Mouse (Mus musculus) yolk sac, embryonic 10.5 days (tissue): Measurements from ENCODE around the gene Vsnl1.
A peak's percentile ranks its signal among the peaks of the same experiment; 100 is the strongest.

ENCODE experiments used
- DNase-seq: peaks from one replicate; pipeline ENCODE4 v3.0.0-alpha.2; 2017; ENCODE audit warnings: low spot score

Vsnl1 gene

DNA sequence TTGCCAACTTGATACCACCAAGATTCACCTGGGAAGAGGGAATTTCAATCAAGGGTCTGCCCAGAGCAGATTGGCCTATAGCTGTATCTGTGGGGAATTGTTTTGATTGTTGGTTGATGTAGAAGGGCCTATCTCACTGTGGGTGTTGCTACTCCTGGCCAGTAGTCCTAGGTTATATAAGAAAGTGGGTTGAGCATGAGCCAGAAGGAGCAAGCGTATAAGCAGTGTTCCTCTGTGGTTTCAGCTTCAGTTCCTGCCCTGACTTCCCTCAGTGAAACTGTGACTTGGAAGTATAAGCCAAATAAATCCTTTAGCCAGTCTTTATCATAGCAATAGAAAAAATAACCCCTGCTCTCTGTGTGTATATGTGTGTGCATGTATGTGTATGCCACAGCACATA is 51.7 kb downstream of the Vsnl1 start:
- no peak for DNase-seq

DNA sequence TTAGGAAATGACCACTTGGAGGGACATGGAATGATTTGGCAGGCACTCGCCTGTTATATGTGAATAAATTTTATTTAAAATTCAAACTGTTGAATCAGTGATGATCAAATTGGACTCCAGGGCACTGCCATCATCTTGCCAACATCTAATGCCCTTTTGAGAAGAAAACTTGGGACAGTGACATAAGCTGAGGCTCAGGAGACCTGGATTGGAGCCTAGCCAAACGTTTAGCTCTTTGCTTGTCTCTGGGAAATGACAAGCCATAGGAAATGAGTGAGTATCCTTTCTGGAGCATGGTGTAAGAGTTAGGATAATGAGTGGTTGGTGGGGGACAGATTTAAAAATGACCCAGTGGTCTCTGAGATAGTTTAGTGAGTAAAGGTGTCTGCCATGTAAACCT is 57.0 kb downstream of the Vsnl1 start:
- no peak for DNase-seq

DNA sequence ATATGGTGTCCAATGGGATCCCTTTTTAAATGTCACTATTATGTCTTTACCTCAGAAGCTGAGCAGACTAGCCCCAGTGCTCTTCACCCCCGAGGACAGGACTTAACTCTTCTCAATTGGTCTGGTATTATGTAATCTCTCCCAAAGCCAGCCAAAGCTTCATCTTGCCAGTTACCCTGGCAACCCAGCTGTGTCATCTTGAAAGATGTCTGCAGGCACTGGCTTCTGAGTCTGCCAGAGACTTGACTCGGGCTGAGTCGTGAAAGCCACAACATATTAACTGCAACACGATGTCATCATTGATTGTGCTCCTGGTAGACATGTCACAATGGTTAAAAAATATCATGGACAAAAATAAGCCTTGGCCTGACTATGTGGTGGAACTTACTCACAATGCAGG is 66.4 kb downstream of the Vsnl1 start:
- DNase-seq, result no peak

DNA sequence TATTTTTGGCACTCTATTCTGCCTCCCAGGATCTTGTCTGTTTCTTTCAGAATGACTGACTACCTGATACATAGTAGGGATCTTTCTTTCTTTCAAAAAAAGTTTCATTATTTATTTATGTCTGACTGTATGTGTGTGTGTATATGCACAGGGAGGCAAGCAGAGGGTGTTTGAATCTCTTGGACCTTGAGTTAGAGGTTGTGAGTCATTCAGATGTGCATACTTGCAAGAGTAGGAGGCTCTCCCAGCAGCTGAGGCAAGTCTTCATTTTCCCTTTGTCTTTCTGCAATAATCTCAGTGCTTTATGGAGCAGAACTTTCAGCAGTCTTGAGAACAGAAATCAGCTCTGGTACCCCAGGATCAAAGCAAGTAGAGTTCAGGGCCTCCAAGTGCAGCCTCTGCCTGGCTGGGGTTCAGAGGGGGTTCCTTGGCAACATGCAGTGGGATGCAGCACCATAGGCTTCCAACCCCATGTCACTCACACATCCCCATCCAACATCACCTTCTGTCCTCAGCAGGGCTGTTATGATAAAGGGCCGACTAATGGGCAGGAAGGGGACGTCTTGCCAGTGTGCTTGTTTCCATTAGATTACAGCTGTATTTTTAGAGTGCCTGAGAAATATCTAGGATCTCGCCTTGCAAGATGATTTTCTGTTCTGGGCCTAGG is 69.2 kb downstream of the Vsnl1 start:
- no peak for DNase-seq

DNA sequence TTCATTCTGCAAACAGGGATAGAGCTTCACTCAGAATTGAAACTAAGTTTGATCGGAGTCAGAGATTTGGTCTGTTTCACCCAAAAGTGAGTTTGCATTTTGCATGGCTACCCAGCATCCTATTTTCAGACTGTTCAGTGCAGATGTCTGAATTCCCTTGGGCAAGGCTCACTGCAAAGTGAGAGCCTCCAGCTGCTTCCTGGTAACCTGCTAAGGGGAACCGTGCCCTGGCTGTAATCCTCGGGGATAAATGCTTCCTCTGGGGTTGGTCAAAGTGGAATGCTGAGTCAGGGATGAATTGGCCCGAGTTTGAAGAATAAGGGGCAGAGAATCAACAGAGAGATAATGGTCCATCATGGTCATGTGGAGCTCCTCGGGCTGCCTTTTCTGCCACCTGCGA is 71.5 kb downstream of the Vsnl1 start:
- DNase-seq, result no peak

- no peak for DNase-seq
These were observed 74.0 kb downstream of the Vsnl1 start for GRCm38 (mm10) chr12:11362435-11362834.

DNA sequence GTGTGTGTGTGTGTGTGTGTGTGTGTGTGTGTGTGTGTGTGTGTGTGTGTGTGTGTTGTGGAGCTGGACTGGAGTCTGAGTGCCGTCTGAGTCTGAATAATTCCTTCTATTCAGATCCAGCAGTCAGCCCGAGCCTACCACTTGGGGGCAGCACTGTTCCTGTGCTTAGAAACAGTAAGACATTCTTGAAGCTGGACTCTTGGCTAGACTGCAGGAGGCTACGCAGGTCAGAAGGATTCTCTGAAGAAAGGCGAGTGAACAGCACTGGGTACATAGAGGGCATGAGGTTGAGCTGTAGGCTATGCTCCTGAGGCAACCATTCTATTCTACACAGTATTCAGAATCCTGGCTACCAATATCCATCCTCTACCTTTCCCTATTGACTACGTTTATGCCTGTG is 85.5 kb downstream of the Vsnl1 start:
- DNase-seq, result peak; percentile 22

- DNase-seq, result no peak
These were observed 86.5 kb downstream of the Vsnl1 start for GRCm38 (mm10) chr12:11349870-11350269.

DNA sequence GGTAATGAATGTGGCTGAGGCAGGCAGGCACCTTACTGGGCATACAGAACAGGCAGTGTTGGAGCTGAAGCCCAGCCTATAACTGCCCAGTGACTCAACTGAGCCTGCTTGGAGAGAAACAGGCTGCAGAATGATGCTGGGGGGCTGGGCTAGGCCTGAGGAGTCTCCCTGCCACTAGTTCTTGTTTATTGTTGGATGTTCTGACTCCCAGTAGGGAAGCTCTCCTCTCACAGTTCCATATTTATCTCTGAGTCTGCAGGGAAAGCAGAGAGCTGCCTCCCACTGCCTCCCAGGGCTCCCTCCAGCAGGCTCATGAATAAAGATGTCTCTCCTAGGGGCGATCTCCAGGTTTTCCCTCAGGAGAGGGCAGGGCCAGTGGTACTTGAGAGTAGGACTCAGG is 88.0 kb downstream of the Vsnl1 start:
- no peak for DNase-seq

DNA sequence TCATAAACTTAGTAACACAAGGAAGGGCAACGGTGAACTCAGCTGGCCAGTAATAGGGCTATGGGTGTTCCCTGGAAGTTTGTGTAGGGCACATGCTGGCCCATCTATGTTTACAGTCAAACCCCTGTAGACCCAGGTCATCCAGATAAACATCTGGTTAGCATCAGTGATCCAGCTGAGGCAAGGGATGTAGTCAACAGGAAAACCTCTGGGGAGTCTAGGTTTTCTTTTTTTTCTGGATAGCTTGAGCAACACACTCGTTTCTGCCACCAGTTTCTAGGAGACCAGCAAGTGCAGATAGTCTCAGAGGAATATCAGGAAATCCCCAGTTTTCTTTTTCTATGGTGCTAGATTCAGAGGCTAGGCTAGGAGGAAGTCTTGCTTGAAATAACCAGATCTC is 90.5 kb downstream of the Vsnl1 start:
- no peak for DNase-seq

DNA sequence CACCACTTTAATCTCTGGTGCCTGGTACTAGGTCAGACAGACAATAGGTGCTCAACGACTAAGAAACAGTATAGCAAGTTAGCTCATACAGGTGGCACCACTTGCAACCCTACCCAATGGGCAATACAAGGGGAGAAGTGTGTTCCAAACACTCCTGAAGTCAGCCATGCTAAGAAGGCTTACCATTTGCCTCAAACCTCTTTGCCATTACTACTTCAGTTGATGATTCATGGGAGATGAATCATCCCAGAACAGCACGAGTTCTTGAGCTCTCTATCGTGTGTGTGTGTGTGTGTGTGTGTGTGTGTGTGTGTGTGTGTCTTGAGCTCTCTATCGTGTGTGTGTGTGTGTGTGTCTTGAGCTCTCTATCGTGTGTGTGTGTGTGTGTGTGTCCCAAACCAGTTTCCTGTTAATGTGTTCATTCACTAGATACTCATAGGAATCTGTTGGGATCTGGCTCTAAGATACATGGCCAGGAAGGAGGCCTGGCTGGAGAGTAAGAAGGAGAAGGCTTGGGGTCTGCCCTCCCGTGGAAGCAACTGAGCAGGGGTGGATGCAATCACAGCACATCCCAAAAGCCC is 94.3 kb downstream of the Vsnl1 start:
- DNase-seq, result no peak

- no peak for DNase-seq
These were observed 98.2 kb downstream of the Vsnl1 start for GRCm38 (mm10) chr12:11338251-11338650.

GRCm38 (mm10) chr12:11336845-11337244 is 99.6 kb downstream of the Vsnl1 start:
- DNase-seq, result no peak

GRCm38 (mm10) chr12:11326483-11326882 is 109.9 kb downstream of the Vsnl1 start:
- DNase-seq, result no peak

- DNase-seq, result no peak
These were observed 111.9 kb downstream of the Vsnl1 start for GRCm38 (mm10) chr12:11324480-11324879.

DNA sequence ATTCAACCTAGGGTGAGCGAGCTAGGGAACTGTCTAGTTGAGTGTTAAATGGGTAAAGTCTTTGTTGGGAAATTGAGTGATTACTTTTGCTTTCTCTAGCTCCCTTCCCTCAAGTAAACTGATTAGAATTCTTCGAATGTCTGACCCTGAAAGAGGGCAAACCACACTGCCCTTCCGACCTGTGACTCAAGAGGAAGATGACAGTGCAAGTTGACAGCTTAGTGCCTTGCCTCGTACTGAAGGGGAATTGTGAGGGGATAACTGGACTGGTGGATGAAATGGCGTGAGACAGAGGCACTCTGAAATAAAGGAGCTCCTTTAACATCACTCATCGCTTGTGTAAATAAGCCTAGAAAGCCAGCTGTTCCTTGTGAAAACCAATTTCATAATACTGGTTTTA is 118.7 kb downstream of the Vsnl1 start:
- peak; percentile 33 for DNase-seq

- no peak for DNase-seq
These were observed 122.6 kb downstream of the Vsnl1 start for GRCm38 (mm10) chr12:11313840-11314239.

DNA sequence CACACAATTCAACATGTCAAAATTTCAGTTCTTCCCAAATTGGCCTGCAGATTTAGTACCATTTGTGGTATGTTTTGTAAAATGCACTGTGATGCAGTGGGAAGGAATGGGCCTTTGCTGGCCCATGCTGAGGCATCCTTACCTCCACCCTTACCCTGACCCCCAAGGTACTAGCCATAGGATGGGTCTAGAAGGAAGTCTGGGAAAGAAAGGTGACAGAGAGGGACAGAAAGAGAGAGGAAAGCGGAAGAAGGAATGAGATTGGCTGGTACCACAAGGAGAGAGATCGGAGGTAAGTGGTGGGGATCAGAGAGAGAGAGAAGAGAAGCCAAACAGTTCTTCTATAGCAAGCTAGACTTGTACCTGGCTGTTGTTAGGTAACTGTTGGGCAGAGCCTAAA is 125.3 kb downstream of the Vsnl1 start:
- DNase-seq, result no peak

GRCm38 (mm10) chr12:11306753-11307645 is 129.4 kb downstream of the Vsnl1 start:
- DNase-seq, result no peak

- no peak for DNase-seq
These were observed 135.6 kb downstream of the Vsnl1 start for GRCm38 (mm10) chr12:11300858-11301257.

- no peak for DNase-seq
These were observed 150.0 kb downstream of the Vsnl1 start for GRCm38 (mm10) chr12:11286382-11286781.

DNA sequence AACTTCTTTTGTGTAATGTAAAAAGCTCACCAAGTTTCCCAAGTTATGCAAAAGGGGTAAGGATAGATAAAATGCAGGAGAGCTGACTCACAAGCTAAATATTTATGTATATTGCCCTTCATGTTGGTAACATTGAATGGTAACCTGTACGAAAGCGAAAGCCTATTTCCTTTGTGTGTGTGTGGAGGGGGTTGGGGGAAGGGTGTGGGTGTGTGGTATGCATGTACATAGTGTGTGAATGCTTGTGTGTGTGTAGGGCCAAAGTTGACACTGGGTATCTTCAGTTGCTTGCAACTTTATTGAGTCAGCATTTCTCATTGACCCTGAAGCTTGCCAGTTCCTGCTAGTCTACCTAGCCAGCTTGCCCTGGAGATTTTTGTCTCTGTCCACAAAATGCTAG is 154.8 kb downstream of the Vsnl1 start:
- DNase-seq, result no peak

DNA sequence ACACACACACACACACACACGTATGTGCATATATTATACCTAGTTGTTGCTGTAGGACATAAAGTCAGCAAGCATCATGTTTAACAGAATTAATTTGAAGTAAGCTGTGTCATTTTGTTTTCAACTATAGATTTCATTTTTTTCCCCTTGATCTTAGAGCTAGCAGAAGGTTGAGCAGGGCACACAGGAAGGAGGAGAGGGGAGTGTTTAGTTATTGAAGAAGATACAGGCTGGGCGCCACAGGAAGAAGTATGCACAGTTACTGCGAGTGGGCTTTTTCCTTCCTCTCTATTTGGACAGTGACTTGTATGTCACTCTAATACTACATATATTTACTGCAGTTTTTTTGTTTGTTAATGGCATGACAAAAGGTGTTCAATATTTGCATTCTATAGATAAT is 156.5 kb downstream of the Vsnl1 start:
- DNase-seq, result no peak
